Mouse (Mus musculus) stomach, embryonic 14.5 days (tissue): ENCODE data around the gene Tmc5. TPM values are rescaled to one million over a fixed set of nuclear protein-coding genes. Genes with fewer than 3 reads are reported as not detected.
A peak's percentile ranks its signal among the peaks of the same experiment; 100 is the strongest.

Source experiments
- ATAC-seq: fragments of 200-750 bp; cut with Nextera tagmentation; 2 replicates; pipeline ENCODE4 v1.8.0; 2017; ENCODE audit warnings: low read depth, moderate TSS enrichment; ENCODE audit not compliant: insufficient number of reproducible peaks, insufficient read depth, low FRiP score
- H3K27ac ChIP-seq: fragments of 300-500 bp; sonication (generic); 2 replicates; pipeline ENCODE4 v1.5.1; 2014; ENCODE audit warnings: mild to moderate bottlenecking, low read length, moderate library complexity, mixed read lengths
- H3K27me3 ChIP-seq: fragments of 300-500 bp; sonication (generic); 2 replicates; pipeline ENCODE4 v1.6.1; 2014; ENCODE audit warnings: low read length, control low read depth, mixed read lengths; ENCODE audit not compliant: control insufficient read depth, insufficient read depth
- H3K36me3 ChIP-seq: fragments of 300-500 bp; sonication (generic); 2 replicates; pipeline ENCODE4 v1.6.1; 2014; ENCODE audit warnings: mild to moderate bottlenecking, control low read depth, low read length, moderate library complexity, mixed read lengths; ENCODE audit not compliant: control insufficient read depth, insufficient read depth
- H3K4me1 ChIP-seq: fragments of 300-500 bp; sonication (generic); 2 replicates; pipeline ENCODE4 v1.6.1; 2014; ENCODE audit warnings: low read length, control low read depth, mixed read lengths; ENCODE audit not compliant: control insufficient read depth, insufficient read depth
- H3K4me2 ChIP-seq: fragments of 300-500 bp; sonication (generic); replicated peaks from 2 replicates; pipeline ENCODE4 v1.6.1; 2014; ENCODE audit warnings: low read depth, low read length, control low read depth
- H3K4me3 ChIP-seq: fragments of 300-500 bp; sonication (generic); 2 replicates; pipeline ENCODE4 v1.5.1; 2014; ENCODE audit warnings: low read depth, low read length, control low read depth
- H3K9ac ChIP-seq: fragments of 300-500 bp; sonication (generic); replicated peaks from 2 replicates; pipeline ENCODE4 v1.6.1; 2014; ENCODE audit warnings: low read depth, mild to moderate bottlenecking, control low read depth, low read length, moderate library complexity, mixed read lengths
- H3K9me3 ChIP-seq: fragments of 300-500 bp; sonication (generic); 2 replicates; pipeline ENCODE4 v1.6.1; 2016; ENCODE audit warnings: low read depth, low read length, control low read depth; ENCODE audit not compliant: control insufficient read depth
- WGBS: fragments of 180-500 bp; shearing (Covaris S2); extraction: QIAGEN DNeasy Blood & Tissue Kit; methylation state at CpG from one replicate; pipeline ENCODE4 v1.1.7; 2014; 5-methylcytosine and 5-hydroxymethylcytosine counted together
- polyA plus RNA-seq: library from polyadenylated mRNA; unstranded; fragments of >200 nt; fragmentation: Nextera tagmentation; extraction: Ambion mirVana; gene quantifications from 2 replicates; pipeline ENCODE4 v1.2.1, GENCODE M21; 2014

Gene Tmc5
- polyA plus RNA-seq, 1 experiment from 2014 or later: 0.51 TPM

DNA sequence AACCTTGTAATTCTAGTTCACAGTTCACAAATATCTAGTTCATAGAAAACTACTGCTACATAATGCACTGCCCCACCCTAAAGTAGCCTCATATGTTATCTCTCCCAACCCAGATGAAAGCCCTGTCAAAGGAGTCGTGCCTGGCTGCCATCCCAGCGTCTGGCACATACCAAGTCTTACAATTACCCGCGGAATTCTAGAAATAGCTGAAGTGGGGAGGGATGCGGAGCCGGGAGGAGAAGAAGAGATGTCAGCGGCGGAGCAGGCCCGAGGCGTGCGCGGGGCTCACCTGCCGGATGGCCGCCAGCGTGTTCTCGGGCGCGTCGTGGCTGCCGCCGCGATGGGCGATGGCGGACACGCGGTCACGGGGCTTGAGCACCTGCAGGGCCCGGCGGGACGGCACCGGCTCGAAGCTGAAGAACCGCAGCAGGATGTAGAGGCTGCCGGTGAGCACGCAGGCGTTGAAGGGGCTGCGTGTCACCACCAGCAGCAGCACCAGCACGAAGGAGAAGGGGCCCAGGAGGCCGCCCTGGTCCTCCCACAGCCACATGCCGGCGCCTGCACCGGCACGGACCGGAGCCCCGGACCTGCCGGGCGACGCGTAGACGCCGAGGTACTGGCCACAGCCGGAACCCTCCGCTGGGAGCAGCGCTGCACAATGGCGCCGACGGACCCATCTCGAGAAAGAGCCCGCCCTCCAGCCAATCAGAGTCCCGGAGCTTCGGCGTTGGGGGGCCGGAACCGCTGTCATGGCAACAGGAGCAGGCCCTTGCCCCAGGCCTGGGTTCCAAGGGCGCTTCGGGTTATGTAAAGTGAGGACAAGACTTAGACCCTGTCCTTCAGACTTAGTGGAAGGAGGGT lies 108.2 kb downstream of the Tmc5 start, which contains the start of gene Gde1:
Gene Gde1, minus strand, starts transcription at position 678 of the 861 bp plus-strand sequence.
- H3K27me3 ChIP-seq: no peaks in the 10 kb centered on the region
- no peaks in the 10 kb centered on the region for H3K9me3 ChIP-seq
- H3K36me3 ChIP-seq: no peaks in the 10 kb centered on the region
- under 1% methylated on average over 66 of the region's 66 CpGs for WGBS
- H3K27ac ChIP-seq: peak within 1 kb of the TSS; percentile 79
- peaks cover 17% of the 10 kb centered on the region for H3K4me1 ChIP-seq
- peak within 1 kb of the TSS; percentile 92 for H3K4me3 ChIP-seq
- peak within 1 kb of the TSS; percentile 68 for H3K4me2 ChIP-seq
- peak; percentile 92 for ATAC-seq
- peak within 1 kb of the TSS; percentile 76 for H3K9ac ChIP-seq

DNA sequence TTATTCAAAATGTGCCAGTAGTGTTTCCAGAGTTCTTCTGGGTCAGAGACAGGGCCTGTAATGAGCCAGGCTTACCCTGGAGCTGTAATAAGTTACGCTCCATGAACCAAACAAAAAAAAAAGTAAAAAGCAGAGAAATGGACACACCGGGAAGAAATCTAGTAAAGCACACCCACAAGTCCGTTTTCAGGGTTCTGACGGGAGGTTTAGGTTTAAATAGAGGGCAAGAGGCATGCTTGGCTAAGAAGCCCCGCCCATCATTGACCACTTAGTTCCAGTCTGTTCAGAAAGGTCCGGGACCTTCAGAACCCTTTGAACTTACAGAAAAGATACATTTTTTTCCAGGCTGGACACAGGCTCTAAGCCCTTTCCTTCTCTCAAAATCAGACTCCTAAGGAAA lies 109.0 kb downstream of the Tmc5 start:
- no peaks in the 10 kb centered on the region for H3K9me3 ChIP-seq
- peak overlapping the region; percentile 68 for H3K4me2 ChIP-seq
- ATAC-seq: no peak
- H3K9ac ChIP-seq: no peak overlapping the region
- H3K27ac ChIP-seq: no peak overlapping the region
- peaks cover 17% of the 10 kb centered on the region for H3K4me1 ChIP-seq
- H3K36me3 ChIP-seq: no peaks in the 10 kb centered on the region
- 26% methylated on average over 6 of the region's 6 CpGs for WGBS
- no peaks in the 10 kb centered on the region for H3K27me3 ChIP-seq
- peak overlapping the region; percentile 92 for H3K4me3 ChIP-seq

DNA sequence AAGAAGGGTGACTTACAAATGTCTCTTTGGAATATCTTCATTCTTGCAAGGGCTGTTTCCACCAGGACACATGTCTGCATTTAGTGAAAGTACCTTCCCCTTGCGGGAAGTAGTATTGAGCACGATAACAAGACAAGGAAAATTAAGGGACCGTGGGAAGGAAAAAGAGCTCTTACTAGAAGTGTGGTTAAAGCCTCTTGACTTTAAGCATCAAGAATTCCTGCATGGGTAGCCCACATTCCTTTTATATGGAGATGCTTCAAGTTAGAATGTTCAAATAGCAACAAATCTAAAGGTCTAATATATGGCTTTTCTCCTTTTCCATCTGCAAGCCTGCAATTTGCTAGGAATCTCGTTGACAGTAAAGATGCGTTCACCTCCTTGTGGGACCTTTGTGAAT lies 109.4 kb downstream of the Tmc5 start:
- 92% methylated on average over 5 of the region's 5 CpGs for WGBS
- no peak for ATAC-seq

DNA sequence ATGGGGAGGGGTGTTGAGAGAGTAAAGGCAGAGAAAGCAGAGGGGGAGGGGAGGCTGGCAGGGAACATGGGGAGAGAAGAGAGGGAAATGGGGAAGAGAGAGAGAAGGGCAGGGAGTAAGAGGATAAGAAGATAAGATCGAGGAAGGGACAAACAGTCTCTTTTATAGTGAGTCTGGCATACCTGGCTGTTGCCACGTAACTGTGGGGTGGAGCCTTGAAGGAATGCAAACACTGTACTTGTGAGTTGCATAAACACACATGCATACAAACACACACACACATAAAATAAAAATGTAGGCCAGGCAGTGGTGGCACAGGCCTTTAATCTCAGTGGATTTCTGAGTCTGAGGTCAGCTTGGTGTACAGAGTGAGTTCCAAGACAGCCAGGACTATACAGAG lies 110.1 kb downstream of the Tmc5 start:
- Histone ChIP-seq H3K4me1 (peaks cover 17% of the 10 kb centered on the region), H3K4me2 (no peak overlapping the region), H3K27me3 (no peaks in the 10 kb centered on the region), H3K27ac (no peak overlapping the region), H3K9me3 (no peaks in the 10 kb centered on the region), H3K4me3 (no peak overlapping the region), H3K9ac (no peak overlapping the region), H3K36me3 (no peaks in the 10 kb centered on the region)
- ATAC-seq: no peak
- 61% methylated on average over 2 of the region's 2 CpGs for WGBS

More for the DNA sequence above, 109.4 kb downstream of the Tmc5 start:
- H3K4me3 ChIP-seq: no peak overlapping the region
- no peaks in the 10 kb centered on the region for H3K36me3 ChIP-seq
- H3K9me3 ChIP-seq: no peaks in the 10 kb centered on the region
- H3K27ac ChIP-seq: no peak overlapping the region
- peaks cover 17% of the 10 kb centered on the region for H3K4me1 ChIP-seq
- no peak overlapping the region for H3K9ac ChIP-seq
- H3K27me3 ChIP-seq: no peaks in the 10 kb centered on the region
- H3K4me2 ChIP-seq: no peak overlapping the region

DNA sequence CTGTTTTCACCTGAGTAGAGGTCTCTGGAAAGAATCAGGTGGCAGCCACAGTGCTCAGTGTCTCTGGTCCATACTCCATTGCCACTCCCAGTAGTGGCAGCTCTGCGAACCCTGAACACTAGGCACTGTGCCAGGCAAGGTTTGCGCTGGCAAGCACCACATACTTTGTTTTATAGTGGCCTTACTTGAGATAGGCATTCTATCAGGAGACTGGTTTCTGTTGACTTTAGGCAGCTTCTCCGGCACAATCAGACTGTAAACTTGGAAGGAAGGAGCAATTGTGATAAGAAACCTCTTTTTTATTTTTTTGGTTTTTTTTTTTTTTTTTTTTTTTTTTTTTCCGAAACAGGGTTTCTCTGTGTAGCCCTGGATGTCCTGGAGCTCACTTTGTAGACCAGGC lies 110.9 kb downstream of the Tmc5 start:
- Histone ChIP-seq H3K36me3 (no peaks in the 10 kb centered on the region), H3K4me3 (no peak overlapping the region), H3K27ac (no peak overlapping the region), H3K27me3 (no peaks in the 10 kb centered on the region), H3K4me1 (peaks cover 19% of the 10 kb centered on the region), H3K9me3 (no peaks in the 10 kb centered on the region), H3K4me2 (no peak overlapping the region), H3K9ac (no peak overlapping the region)
- no peak for ATAC-seq
- 77% methylated on average over 4 of the region's 4 CpGs for WGBS

DNA sequence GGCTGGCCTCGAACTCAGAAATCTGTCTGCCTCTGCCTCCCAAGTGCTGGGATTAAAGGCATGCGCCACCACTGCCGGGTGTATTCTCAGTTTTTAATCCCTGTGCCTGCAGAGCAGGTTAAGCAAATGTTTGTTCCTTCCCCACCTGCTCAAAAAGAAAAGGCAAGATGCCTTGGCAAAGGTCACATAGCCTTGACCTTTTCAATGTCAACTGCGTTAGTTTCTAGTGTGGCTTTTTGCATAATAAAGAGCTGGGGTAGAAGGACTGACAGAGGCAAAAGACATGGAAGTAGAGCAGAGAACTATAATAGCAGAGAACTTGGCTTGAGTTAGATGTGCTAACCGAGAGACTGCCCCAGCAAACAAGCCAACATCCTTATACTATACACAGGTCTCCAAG lies 113.7 kb downstream of the Tmc5 start:
- Histone ChIP-seq H3K36me3 (no peaks in the 10 kb centered on the region), H3K4me2 (no peak overlapping the region), H3K27me3 (no peaks in the 10 kb centered on the region), H3K9me3 (no peaks in the 10 kb centered on the region), H3K27ac (no peak overlapping the region), H3K4me3 (no peak overlapping the region), H3K4me1 (peaks cover 6% of the 10 kb centered on the region; the same call in 1 of the 2 replicates), H3K9ac (no peak overlapping the region)
- no peak for ATAC-seq
- WGBS: 71% methylated on average over 5 of the region's 5 CpGs

DNA sequence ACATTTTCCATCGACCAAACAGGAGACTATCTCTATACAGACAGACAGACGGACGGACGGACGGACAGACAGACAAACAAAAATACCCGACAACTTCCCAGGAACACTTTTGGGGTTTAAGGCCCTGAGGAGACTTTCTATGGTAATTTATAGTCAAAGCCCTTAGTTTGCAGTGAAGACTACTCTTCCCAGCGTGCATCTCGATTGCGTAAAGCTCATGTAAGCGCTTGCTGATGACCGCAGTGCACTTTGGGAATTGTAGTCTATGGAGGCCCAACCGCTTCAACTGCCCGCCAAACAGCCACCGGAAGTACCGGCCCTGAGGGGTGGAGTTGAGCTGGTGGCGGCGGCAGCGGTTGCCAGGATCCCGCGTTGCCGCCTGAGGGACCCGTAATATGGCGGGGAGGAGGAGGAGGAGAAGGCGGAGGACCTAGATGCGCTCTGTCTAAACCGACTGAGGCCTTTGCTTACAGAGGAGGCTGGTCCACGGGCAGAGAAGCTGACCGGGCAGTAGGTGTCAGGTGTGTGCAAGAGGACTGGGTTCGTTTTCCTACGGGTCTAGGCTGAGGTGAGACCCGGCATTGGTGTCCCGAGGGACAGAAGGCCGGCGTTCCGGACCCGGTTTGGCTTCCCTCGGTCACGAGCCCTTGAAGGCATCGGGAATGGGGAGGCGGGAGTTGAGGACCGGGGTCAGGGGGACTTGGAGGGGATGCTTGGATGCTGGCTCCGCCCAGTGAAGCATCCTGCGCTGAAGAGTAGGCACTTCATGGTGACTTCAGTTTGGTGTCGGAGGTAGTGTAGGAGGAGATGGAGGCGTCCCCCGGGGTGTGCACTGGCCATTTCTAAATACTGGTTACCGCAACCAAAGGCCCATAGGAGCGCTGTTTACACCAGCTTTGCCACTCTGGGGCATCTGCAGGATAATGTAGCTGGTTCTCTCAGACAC lies 115.4 kb downstream of the Tmc5 start, which contains the start of gene Ccp110:
Gene Ccp110, plus strand, starts transcription at position 325 of the 946 bp plus-strand sequence.
- Histone ChIP-seq H3K4me3 (peak within 1 kb of the TSS; percentile 55), H3K9me3 (no peaks in the 10 kb centered on the region), H3K4me1 (peaks cover 6% of the 10 kb centered on the region; the same call in 1 of the 2 replicates), H3K4me2 (peak within 1 kb of the TSS; percentile 83), H3K27me3 (no peaks in the 10 kb centered on the region), H3K36me3 (no peaks in the 10 kb centered on the region; the same call in 1 of the 2 replicates), H3K27ac (no peak within 1 kb of the TSS), H3K9ac (peak within 1 kb of the TSS; percentile 15)
- peak; percentile 96 for ATAC-seq
- WGBS: under 1% methylated on average over 48 of the region's 48 CpGs

DNA sequence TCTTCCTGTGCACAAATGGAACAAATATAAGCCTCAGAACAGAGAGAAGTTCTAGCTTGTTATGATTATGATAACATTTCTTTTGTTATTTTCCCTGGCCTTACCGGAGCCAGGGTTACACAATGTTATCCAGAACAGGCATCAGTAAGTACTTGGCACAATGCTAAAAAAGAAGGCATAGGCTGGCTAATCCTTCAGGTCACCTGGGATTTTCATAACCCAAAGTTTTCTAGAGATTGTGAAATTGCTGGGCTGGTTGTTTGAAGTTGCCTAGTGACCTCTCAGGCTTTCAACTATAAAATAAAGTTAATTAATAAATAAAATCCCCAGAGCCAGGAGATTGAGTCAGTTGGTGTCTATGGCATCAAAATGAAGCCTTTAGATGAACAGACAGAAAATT lies 117.8 kb downstream of the Tmc5 start:
- H3K4me3 ChIP-seq: no peak overlapping the region
- no peak overlapping the region for H3K9ac ChIP-seq
- H3K4me2 ChIP-seq: no peak overlapping the region
- no peak for ATAC-seq
- H3K27ac ChIP-seq: no peak overlapping the region
- H3K9me3 ChIP-seq: no peaks in the 10 kb centered on the region
- H3K4me1 ChIP-seq: peaks cover 6% of the 10 kb centered on the region; the same call in 1 of the 2 replicates
- no peaks in the 10 kb centered on the region; the same call in 1 of the 2 replicates for H3K36me3 ChIP-seq
- WGBS: 87% methylated on average over 1 of the region's 1 CpGs
- H3K27me3 ChIP-seq: no peaks in the 10 kb centered on the region
